In the genomic region with DNA sequence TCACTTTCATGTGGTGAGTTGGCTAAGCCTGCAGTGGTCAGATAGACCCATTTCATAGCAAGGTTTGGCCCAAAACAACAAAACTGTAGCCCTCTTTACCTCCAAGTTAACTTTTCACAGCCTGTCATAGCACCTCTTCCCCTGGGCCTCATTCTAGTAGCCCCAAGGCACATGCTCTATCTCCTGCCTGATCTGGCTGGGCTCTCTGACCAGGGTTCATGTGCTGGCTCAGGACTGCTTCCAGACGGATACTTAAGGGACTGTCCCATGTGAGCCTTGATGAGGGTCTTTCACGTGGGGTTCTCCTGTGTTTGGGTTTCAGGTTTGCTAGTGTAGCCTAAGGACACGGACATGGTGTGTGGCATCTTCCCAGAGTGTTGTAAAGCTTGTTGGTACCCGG, we compare ENCODE assay signal across 8 mouse cellular contexts. TPM values are rescaled to one million over a fixed set of nuclear protein-coding genes. Genes with fewer than 3 reads are reported as not detected.
DNase-seq lines count a peak whose midpoint lies in the region; ATAC-seq and TF ChIP-seq lines count a peak whose summit lies in the region.

No protein-coding gene starts in this region.

- peaks cover 11% of the 10 kb centered on the region for H3K4me1 ChIP-seq in forebrain, embryonic 13.5 days
- H3K4me1 ChIP-seq in forebrain, postnatal 0 days (ENCODE audit: insufficient read depth): 0 out of 2 replicates have a peak, but pooled peaks cover 2% of the 10 kb centered on the region
- H3K4me1 ChIP-seq in embryonic facial prominence, embryonic 12.5 days: peaks cover 24% of the 10 kb centered on the region
- peaks cover 16% of the 10 kb centered on the region for H3K4me1 ChIP-seq in liver, embryonic 15.5 days (replicated peaks)

- no peak overlapping the region for H3K4me3 ChIP-seq in forebrain, embryonic 13.5 days
- no peak overlapping the region for H3K4me3 ChIP-seq in forebrain, postnatal 0 days (ENCODE audit: low read depth, low read length)
- H3K4me3 ChIP-seq in embryonic facial prominence, embryonic 12.5 days: no peak overlapping the region
- H3K4me3 ChIP-seq in liver, embryonic 15.5 days (replicated peaks): no peak overlapping the region

- no peaks in the 10 kb centered on the region for H3K9me3 ChIP-seq in forebrain, embryonic 13.5 days (replicated peaks)
- no peaks in the 10 kb centered on the region for H3K9me3 ChIP-seq in forebrain, postnatal 0 days (ENCODE audit: low read length)
- no peaks in the 10 kb centered on the region for H3K9me3 ChIP-seq in embryonic facial prominence, embryonic 12.5 days
- no peaks in the 10 kb centered on the region for H3K9me3 ChIP-seq in liver, embryonic 15.5 days (replicated peaks)

- no peak for DNase-seq in forebrain, postnatal 0 days
- DNase-seq in kidney, postnatal 10 days: peak; percentile 12
- DNase-seq in kidney, adult 11 months: no peak
- DNase-seq in frontal cortex, postnatal 14 days (ENCODE audit: low spot score in 2 of 2): no peak
- DNase-seq in ovary, adult 18-20 months (ENCODE audit: low spot score): no peak

- no peak overlapping the region for H3K9ac ChIP-seq in forebrain, embryonic 13.5 days
- no peak overlapping the region for H3K9ac ChIP-seq in forebrain, postnatal 0 days
- no peak overlapping the region for H3K9ac ChIP-seq in embryonic facial prominence, embryonic 12.5 days
- H3K9ac ChIP-seq in liver, embryonic 15.5 days: no peak overlapping the region

- H3K4me2 ChIP-seq in forebrain, embryonic 13.5 days: peak overlapping the region; percentile 79; the same call in 1 of the 2 replicates
- H3K4me2 ChIP-seq in forebrain, postnatal 0 days (ENCODE audit: low read depth): no peak overlapping the region
- peak overlapping the region; percentile 61 for H3K4me2 ChIP-seq in embryonic facial prominence, embryonic 12.5 days (replicated peaks)
- peak overlapping the region; percentile 77; the same call in 1 of the 2 replicates for H3K4me2 ChIP-seq in liver, embryonic 15.5 days

- WGBS in forebrain, embryonic 13.5 days: 88% methylated on average over 4 of the region's 4 CpGs
- WGBS in forebrain, postnatal 0 days: 90% methylated on average over 4 of the region's 4 CpGs
- 70% methylated on average over 4 of the region's 4 CpGs for WGBS in embryonic facial prominence, embryonic 12.5 days
- WGBS in liver, embryonic 15.5 days (ENCODE audit: insufficient replicate concordance): 63% methylated on average over 4 of the region's 4 CpGs

- no peak overlapping the region for H3K27ac ChIP-seq in forebrain, embryonic 13.5 days
- H3K27ac ChIP-seq in forebrain, postnatal 0 days (ENCODE audit: low read depth, low read length): no peak overlapping the region
- no peak overlapping the region for H3K27ac ChIP-seq in embryonic facial prominence, embryonic 12.5 days
- no peak overlapping the region for H3K27ac ChIP-seq in liver, embryonic 15.5 days (replicated peaks)

- no peak for TF ChIP-seq CTCF in forebrain, postnatal 0 days (IDR thresholded peaks at IDR 0.05; ENCODE audit: low read depth)

- 0 out of 2 replicates have a peak, but pooled peaks cover 5% of the 10 kb centered on the region for H3K27me3 ChIP-seq in forebrain, embryonic 13.5 days
- no peaks in the 10 kb centered on the region for H3K27me3 ChIP-seq in forebrain, postnatal 0 days (ENCODE audit: insufficient read depth, low read length)
- H3K27me3 ChIP-seq in embryonic facial prominence, embryonic 12.5 days: no peaks in the 10 kb centered on the region
- H3K27me3 ChIP-seq in liver, embryonic 15.5 days: peaks cover 25% of the 10 kb centered on the region

- no peak for ATAC-seq in forebrain, embryonic 13.5 days
- ATAC-seq in forebrain, postnatal 0 days: no peak
- no peak for ATAC-seq in embryonic facial prominence, embryonic 12.5 days (ENCODE audit: insufficient number of reproducible peaks, insufficient read depth, low FRiP score, low TSS enrichment)
- ATAC-seq in liver, embryonic 15.5 days (ENCODE audit: insufficient read depth): no peak

- H3K36me3 ChIP-seq in forebrain, embryonic 13.5 days (ENCODE audit: poor library complexity, severe bottlenecking): no peaks in the 10 kb centered on the region
- no peaks in the 10 kb centered on the region for H3K36me3 ChIP-seq in forebrain, postnatal 0 days (ENCODE audit: insufficient read depth)
- H3K36me3 ChIP-seq in embryonic facial prominence, embryonic 12.5 days: no peaks in the 10 kb centered on the region
- no peaks in the 10 kb centered on the region for H3K36me3 ChIP-seq in liver, embryonic 15.5 days (replicated peaks)

RNA-seq across cellular contexts. Expression of a gene that starts 1.3 kb away (rescaled TPM):
- 33.6 and 35.1 TPM in 2 replicates for polyA plus RNA-seq in forebrain, embryonic 13.5 days (2015; fragmentation: Nextera tagmentation; extraction: Ambion mirVana)
- 66.2 and 68.4 TPM in 2 replicates for total RNA-seq in forebrain, postnatal 0 days (2014; rRNA removed)
- polyA plus RNA-seq in forebrain, postnatal 0 days (2015; fragmentation: Nextera tagmentation; extraction: Ambion mirVana): 75.9 and 77.3 TPM in 2 replicates
- polyA plus RNA-seq in embryonic facial prominence, embryonic 12.5 days (2016; fragmentation: Nextera tagmentation; extraction: Ambion mirVana): 58.6 and 60.4 TPM in 2 replicates
- 23.1 and 23.6 TPM in 2 replicates for polyA plus RNA-seq in liver, embryonic 15.5 days (2015; fragmentation: Nextera tagmentation; extraction: Ambion mirVana)

RNA-seq across cellular contexts. Expression of a gene that starts 19.9 kb away (rescaled TPM):
- 9.3 and 13.0 TPM in 2 replicates for polyA plus RNA-seq in forebrain, embryonic 13.5 days (2015; fragmentation: Nextera tagmentation; extraction: Ambion mirVana)
- 22.5 and 25.3 TPM in 2 replicates for total RNA-seq in forebrain, postnatal 0 days (2014; rRNA removed)
- polyA plus RNA-seq in forebrain, postnatal 0 days (2015; fragmentation: Nextera tagmentation; extraction: Ambion mirVana): 16.5 and 20.3 TPM in 2 replicates
- 10.3 and 13.1 TPM in 2 replicates for polyA plus RNA-seq in embryonic facial prominence, embryonic 12.5 days (2016; fragmentation: Nextera tagmentation; extraction: Ambion mirVana)
- 8.6 and 9.8 TPM in 2 replicates for polyA plus RNA-seq in liver, embryonic 15.5 days (2015; fragmentation: Nextera tagmentation; extraction: Ambion mirVana)

RNA-seq across cellular contexts. Expression of a gene that starts 34.2 kb away (rescaled TPM):
- 31.4 and 31.5 TPM in 2 replicates for polyA plus RNA-seq in forebrain, embryonic 13.5 days (2015; fragmentation: Nextera tagmentation; extraction: Ambion mirVana)
- total RNA-seq in forebrain, postnatal 0 days (2014; rRNA removed): 45.2 and 46.1 TPM in 2 replicates
- polyA plus RNA-seq in forebrain, postnatal 0 days (2015; fragmentation: Nextera tagmentation; extraction: Ambion mirVana): 34.6 and 34.8 TPM in 2 replicates
- polyA plus RNA-seq in embryonic facial prominence, embryonic 12.5 days (2016; fragmentation: Nextera tagmentation; extraction: Ambion mirVana): 31.5 and 34.9 TPM in 2 replicates
- 9.2 and 12.6 TPM in 2 replicates for polyA plus RNA-seq in liver, embryonic 15.5 days (2015; fragmentation: Nextera tagmentation; extraction: Ambion mirVana)

RNA-seq across cellular contexts. Expression of a gene that starts 42.6 kb away (rescaled TPM):
- 17.9 and 18.9 TPM in 2 replicates for polyA plus RNA-seq in forebrain, embryonic 13.5 days (2015; fragmentation: Nextera tagmentation; extraction: Ambion mirVana)
- 12.2 and 12.9 TPM in 2 replicates for total RNA-seq in forebrain, postnatal 0 days (2014; rRNA removed)
- polyA plus RNA-seq in forebrain, postnatal 0 days (2015; fragmentation: Nextera tagmentation; extraction: Ambion mirVana): 6.4 and 7.2 TPM in 2 replicates
- polyA plus RNA-seq in embryonic facial prominence, embryonic 12.5 days (2016; fragmentation: Nextera tagmentation; extraction: Ambion mirVana): 13.9 and 15.0 TPM in 2 replicates
- 11.4 and 12.0 TPM in 2 replicates for polyA plus RNA-seq in liver, embryonic 15.5 days (2015; fragmentation: Nextera tagmentation; extraction: Ambion mirVana)

RNA-seq across cellular contexts. Expression of a gene that starts 42.7 kb away (rescaled TPM):
- 693 and 750 TPM in 2 replicates for polyA plus RNA-seq in forebrain, embryonic 13.5 days (2015; fragmentation: Nextera tagmentation; extraction: Ambion mirVana)
- total RNA-seq in forebrain, postnatal 0 days (2014; rRNA removed): 177 and 216 TPM in 2 replicates
- polyA plus RNA-seq in forebrain, postnatal 0 days (2015; fragmentation: Nextera tagmentation; extraction: Ambion mirVana): 695 and 816 TPM in 2 replicates
- 757 TPM in 2 replicates for polyA plus RNA-seq in embryonic facial prominence, embryonic 12.5 days (2016; fragmentation: Nextera tagmentation; extraction: Ambion mirVana)
- polyA plus RNA-seq in liver, embryonic 15.5 days (2015; fragmentation: Nextera tagmentation; extraction: Ambion mirVana): 249 and 328 TPM in 2 replicates
